Mouse (Mus musculus): ENCODE results near the gene Vwa8.

Vwa8 gene

GRCm38 (mm10) chr14:79089464-79089863 lies 240.6 kb downstream of the Vwa8 start:
- DNase-seq (ENCODE audit: low read depth, low spot score) = no peak

- DNase-seq (ENCODE audit: low read depth, low spot score) = no peak
Observed at GRCm38 (mm10) chr14:79097181-79097580, 248.3 kb downstream of the Vwa8 start.

GRCm38 (mm10) chr14:79106655-79107515 lies 258.0 kb downstream of the Vwa8 start:
- peak; percentile 64 for DNase-seq (ENCODE audit: low read depth, low spot score)

GRCm38 (mm10) chr14:79109375-79109774 lies 260.5 kb downstream of the Vwa8 start:
- DNase-seq (ENCODE audit: low read depth, low spot score) = no peak

GRCm38 (mm10) chr14:79110012-79110411 lies 261.2 kb downstream of the Vwa8 start:
- no peak for DNase-seq (ENCODE audit: low read depth, low spot score)

- no peak for DNase-seq (ENCODE audit: low read depth, low spot score)
Observed at GRCm38 (mm10) chr14:79112050-79112449, 263.2 kb downstream of the Vwa8 start.

- DNase-seq (ENCODE audit: low read depth, low spot score) = no peak
Observed at GRCm38 (mm10) chr14:79114526-79115383, 265.9 kb downstream of the Vwa8 start.

GRCm38 (mm10) chr14:79118457-79118856 lies 269.6 kb downstream of the Vwa8 start:
- no peak for DNase-seq (ENCODE audit: low read depth, low spot score)

GRCm38 (mm10) chr14:79119354-79119753 lies 270.5 kb downstream of the Vwa8 start:
- no peak for DNase-seq (ENCODE audit: low read depth, low spot score)

- DNase-seq (ENCODE audit: low read depth, low spot score) = no peak
Observed at GRCm38 (mm10) chr14:79120681-79121080, 271.8 kb downstream of the Vwa8 start.

- no peak for DNase-seq (ENCODE audit: low read depth, low spot score)
Observed at GRCm38 (mm10) chr14:79123466-79123865, 274.6 kb downstream of the Vwa8 start.

- DNase-seq (ENCODE audit: low read depth, low spot score) = no peak
Observed at GRCm38 (mm10) chr14:79124643-79125042, 275.8 kb downstream of the Vwa8 start.

- no peak for DNase-seq (ENCODE audit: low read depth, low spot score)
Observed at GRCm38 (mm10) chr14:79126176-79126575, 277.3 kb downstream of the Vwa8 start.

GRCm38 (mm10) chr14:79134891-79135334 lies 286.1 kb downstream of the Vwa8 start:
- DNase-seq (ENCODE audit: low read depth, low spot score) = no peak

- no peak for DNase-seq (ENCODE audit: low read depth, low spot score)
Observed at GRCm38 (mm10) chr14:79135441-79135840, 286.6 kb downstream of the Vwa8 start.

- no peak for DNase-seq (ENCODE audit: low read depth, low spot score)
Observed at GRCm38 (mm10) chr14:79136585-79136984, 287.7 kb downstream of the Vwa8 start.

GRCm38 (mm10) chr14:79137100-79137499 lies 288.2 kb downstream of the Vwa8 start:
- no peak for DNase-seq (ENCODE audit: low read depth, low spot score)

- no peak for DNase-seq (ENCODE audit: low read depth, low spot score)
Observed at GRCm38 (mm10) chr14:79139096-79139651, 290.3 kb downstream of the Vwa8 start.

GRCm38 (mm10) chr14:79139918-79140825 lies 291.3 kb downstream of the Vwa8 start:
- no peak for DNase-seq (ENCODE audit: low read depth, low spot score)

GRCm38 (mm10) chr14:79140826-79141219 lies 292.0 kb downstream of the Vwa8 start:
- no peak for DNase-seq (ENCODE audit: low read depth, low spot score)

- no peak for DNase-seq (ENCODE audit: low read depth, low spot score)
Observed at GRCm38 (mm10) chr14:79142342-79142741, 293.5 kb downstream of the Vwa8 start.
